Mouse (Mus musculus) lung, postnatal 0 days (tissue): ENCODE data around the gene Vps51.

Experiments
- CTCF ChIP-seq: IDR thresholded peaks from 2 replicates; pipeline ENCODE4 v1.5.1; 2016; ENCODE audit warnings: antibody characterized with exemption, mild to moderate bottlenecking
- EP300 ChIP-seq: IDR thresholded peaks from 2 replicates; pipeline ENCODE4 v1.6.1; 2016; ENCODE audit warnings: antibody characterized with exemption, mild to moderate bottlenecking, control low read depth

DNA sequence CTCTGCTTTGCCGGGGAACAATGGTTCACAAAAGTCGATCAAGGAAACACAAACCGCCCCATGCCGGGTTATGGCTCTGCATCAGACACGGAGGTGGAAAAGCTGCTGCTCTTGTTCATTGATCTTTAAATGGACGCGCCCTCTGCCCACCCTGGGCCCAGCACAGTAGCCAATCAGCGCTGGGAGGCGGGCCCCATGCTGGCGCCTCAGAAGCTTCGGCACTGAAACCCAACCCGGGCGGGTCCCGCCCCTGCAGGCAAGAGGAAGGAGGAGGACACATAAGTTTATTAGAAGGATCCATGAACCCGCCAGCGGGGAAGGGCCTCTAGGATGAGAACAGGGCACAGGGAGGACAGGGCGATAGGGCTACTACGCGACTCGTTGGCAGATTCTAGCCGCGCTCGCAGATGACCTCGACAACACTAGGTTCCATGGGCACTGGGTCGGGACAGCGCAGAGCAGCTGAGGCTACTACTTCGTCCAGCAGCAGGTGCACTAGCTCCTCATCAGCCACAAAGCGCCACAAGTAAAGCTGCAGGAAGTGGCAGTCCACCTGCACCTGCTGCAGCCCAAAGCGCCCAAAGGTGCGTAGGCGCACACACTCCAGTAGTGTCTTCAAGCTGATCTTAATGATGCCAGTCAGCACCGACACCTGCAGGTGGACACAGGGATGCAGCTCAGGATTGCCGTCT is 9.2 kb downstream of the Vps51 start, which contains the start of gene Tm7sf2:
- peak; percentile 15; the same call in 1 of the 2 replicates for TF ChIP-seq CTCF
- TF ChIP-seq EP300 = no peak
